Mouse (Mus musculus): ENCODE results near the gene Ppp1r12b. TPM values are rescaled to one million over a fixed set of nuclear protein-coding genes. Genes with fewer than 3 reads are reported as not detected.
"Not testable (repeated sequence)": the region's sequence is repeated elsewhere in the genome, so short reads cannot be mapped to it uniquely, and the experiment has no call there.

Gene Ppp1r12b
- polyA plus RNA-seq, 1 experiment = 22.2 TPM

DNA sequence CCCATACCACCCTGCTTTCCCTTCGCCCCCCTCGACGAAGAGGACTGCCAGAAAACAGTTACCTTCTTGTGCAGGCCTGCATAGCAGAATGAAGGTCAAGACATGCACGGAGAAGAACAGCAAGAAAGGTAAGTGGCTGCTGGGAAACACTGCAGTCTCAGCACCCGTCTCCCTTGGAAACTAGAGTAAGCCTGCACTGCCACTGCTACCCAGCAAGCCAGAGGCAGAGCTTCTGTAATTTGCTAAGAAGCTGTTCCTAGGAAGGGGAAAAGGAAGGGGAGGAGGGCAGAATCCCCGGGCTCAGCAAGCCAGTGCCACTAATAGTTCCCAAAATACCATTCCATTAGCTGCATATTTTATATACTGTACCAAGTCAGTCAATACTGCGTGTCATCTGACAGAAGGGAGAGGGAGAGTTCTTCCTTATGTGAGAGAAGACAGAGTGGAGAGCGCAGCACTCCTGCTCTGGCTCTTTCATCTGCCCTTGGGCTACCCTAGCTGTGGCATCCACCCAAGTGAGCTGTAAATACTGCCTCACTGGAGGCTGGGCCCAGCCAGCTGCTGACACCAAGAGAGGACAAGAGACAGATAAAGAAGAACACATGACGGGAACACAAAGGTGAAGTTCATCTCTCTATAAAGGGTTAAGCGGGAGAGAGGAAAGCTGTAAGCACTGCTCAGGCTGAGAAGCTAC is 109.3 kb downstream of the Ppp1r12b start:
- peaks cover 53% of the 10 kb centered on the region for H3K4me1 ChIP-seq (ENCODE audit: control insufficient read depth, insufficient read depth, low read length)
- DNase-seq = peak in 1 of 2 experiments; percentile 47
- no peaks in the 10 kb centered on the region for H3K27me3 ChIP-seq (ENCODE audit: control insufficient read depth, insufficient read depth, low read length)
- WGBS = 63% methylated on average over 10 of the region's 10 CpGs
- no peak overlapping the region for H3K4me3 ChIP-seq (replicated peaks; ENCODE audit: insufficient read depth, low read depth, low read length)
- TF ChIP-seq CTCF (IDR thresholded peaks at IDR 0.05; ENCODE audit: borderline replicate concordance, insufficient read depth, low read depth, low read length) = no peak
- TF ChIP-seq POLR2A (IDR thresholded peaks at IDR 0.05; ENCODE audit: borderline replicate concordance, insufficient read depth, low read length) = no peak
- H3K27ac ChIP-seq (ENCODE audit: insufficient read depth, low read length) = peak overlapping the region; percentile 92

DNA sequence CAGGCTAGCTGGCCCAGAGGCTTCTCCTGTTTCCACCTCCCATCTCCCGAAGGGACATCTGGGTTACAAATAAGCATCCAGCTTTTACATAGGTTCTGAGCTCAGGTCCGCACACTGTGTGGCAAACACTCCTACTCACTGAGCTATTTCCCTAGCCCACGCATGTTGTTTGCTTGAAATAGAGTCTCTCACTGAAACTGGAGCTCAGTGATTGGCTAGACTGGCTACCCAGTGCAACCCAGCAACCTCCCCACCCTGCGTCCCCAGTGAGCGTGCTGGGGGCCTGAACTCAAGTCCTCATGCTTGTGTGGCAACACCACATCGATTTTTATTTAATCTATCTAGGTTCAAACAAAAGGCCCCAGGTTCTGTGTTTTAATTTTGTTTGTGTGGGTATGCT is 112.4 kb downstream of the Ppp1r12b start:
- TF ChIP-seq CTCF (IDR thresholded peaks at IDR 0.05; ENCODE audit: borderline replicate concordance, insufficient read depth, low read depth, low read length) = no peak
- TF ChIP-seq POLR2A (IDR thresholded peaks at IDR 0.05; ENCODE audit: borderline replicate concordance, insufficient read depth, low read length) = no peak
- H3K4me1 ChIP-seq (ENCODE audit: control insufficient read depth, insufficient read depth, low read length) = peaks cover 33% of the 10 kb centered on the region
- H3K4me3 ChIP-seq (replicated peaks; ENCODE audit: insufficient read depth, low read depth, low read length) = no peak overlapping the region
- H3K27me3 ChIP-seq (ENCODE audit: control insufficient read depth, insufficient read depth, low read length) = no peaks in the 10 kb centered on the region
- DNase-seq = no peak
- peak overlapping the region; percentile 25; the same call in 1 of the 2 replicates for H3K27ac ChIP-seq (ENCODE audit: insufficient read depth, low read length)
- 92% methylated on average over 6 of the region's 6 CpGs for WGBS

- H3K4me3 ChIP-seq (replicated peaks; ENCODE audit: insufficient read depth, low read depth, low read length) = no peak overlapping the region
- TF ChIP-seq POLR2A (IDR thresholded peaks at IDR 0.05; ENCODE audit: borderline replicate concordance, insufficient read depth, low read length) (no peak), CTCF (IDR thresholded peaks at IDR 0.05; ENCODE audit: borderline replicate concordance, insufficient read depth, low read depth, low read length) (peak; percentile 24; the same call in 1 of the 2 replicates)
- no peaks in the 10 kb centered on the region for H3K27me3 ChIP-seq (ENCODE audit: control insufficient read depth, insufficient read depth, low read length)
- DNase-seq = peak in 1 of 2 experiments; percentile 70
- no peak overlapping the region for H3K27ac ChIP-seq (ENCODE audit: insufficient read depth, low read length)
- peaks cover 4% of the 10 kb centered on the region; the same call in 1 of the 2 replicates for H3K4me1 ChIP-seq (ENCODE audit: control insufficient read depth, insufficient read depth, low read length)
- WGBS = 26% methylated on average over 10 of the region's 10 CpGs
Measured at GRCm38 (mm10) chr1:134836909-134837480, 118.7 kb downstream of the Ppp1r12b start.

DNA sequence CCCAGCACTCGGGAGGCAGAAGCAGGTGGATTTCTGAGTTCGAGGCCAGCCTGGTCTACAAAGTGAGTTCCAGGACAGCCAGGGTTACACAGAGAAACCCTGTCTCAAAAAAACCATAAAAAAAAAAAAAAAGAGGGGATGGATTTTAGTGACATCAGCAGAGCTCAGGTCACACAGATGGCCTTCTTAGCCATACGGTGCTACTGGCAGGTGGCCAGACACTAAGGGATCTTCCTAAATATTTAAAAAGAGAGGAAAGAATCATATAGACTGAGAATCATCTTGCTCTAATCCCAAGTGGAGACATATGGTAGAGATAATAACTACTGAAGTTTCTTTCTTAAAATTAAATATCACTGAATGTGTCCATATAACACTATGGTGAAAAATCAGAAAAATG is 124.9 kb downstream of the Ppp1r12b start:
- 47% methylated on average over 3 of the region's 3 CpGs for WGBS
- not testable (repeated sequence) for H3K27me3 ChIP-seq (ENCODE audit: control insufficient read depth, insufficient read depth, low read length); H3K4me3 ChIP-seq (replicated peaks; ENCODE audit: insufficient read depth, low read depth, low read length); H3K27ac ChIP-seq (ENCODE audit: insufficient read depth, low read length)
- peak; percentile 64 to 73 for DNase-seq
- H3K4me1 ChIP-seq (ENCODE audit: control insufficient read depth, insufficient read depth, low read length) = peaks cover 15% of the 10 kb centered on the region; the same call in 1 of the 2 replicates

- H3K27ac ChIP-seq (ENCODE audit: insufficient read depth, low read length) = no peak overlapping the region
- TF ChIP-seq CTCF (IDR thresholded peaks at IDR 0.05; ENCODE audit: borderline replicate concordance, insufficient read depth, low read depth, low read length) (peak; percentile 48; the same call in 1 of the 2 replicates), POLR2A (IDR thresholded peaks at IDR 0.05; ENCODE audit: borderline replicate concordance, insufficient read depth, low read length) (no peak)
- H3K27me3 ChIP-seq (ENCODE audit: control insufficient read depth, insufficient read depth, low read length) = no peaks in the 10 kb centered on the region
- peak; percentile 48 to 79 for DNase-seq
- H3K4me1 ChIP-seq (ENCODE audit: control insufficient read depth, insufficient read depth, low read length) = peaks cover 15% of the 10 kb centered on the region; the same call in 1 of the 2 replicates
- H3K4me3 ChIP-seq (replicated peaks; ENCODE audit: insufficient read depth, low read depth, low read length) = no peak overlapping the region
- 35% methylated on average over 4 of the region's 4 CpGs for WGBS
Measured at GRCm38 (mm10) chr1:134829635-134830034, 126.1 kb downstream of the Ppp1r12b start.

DNA sequence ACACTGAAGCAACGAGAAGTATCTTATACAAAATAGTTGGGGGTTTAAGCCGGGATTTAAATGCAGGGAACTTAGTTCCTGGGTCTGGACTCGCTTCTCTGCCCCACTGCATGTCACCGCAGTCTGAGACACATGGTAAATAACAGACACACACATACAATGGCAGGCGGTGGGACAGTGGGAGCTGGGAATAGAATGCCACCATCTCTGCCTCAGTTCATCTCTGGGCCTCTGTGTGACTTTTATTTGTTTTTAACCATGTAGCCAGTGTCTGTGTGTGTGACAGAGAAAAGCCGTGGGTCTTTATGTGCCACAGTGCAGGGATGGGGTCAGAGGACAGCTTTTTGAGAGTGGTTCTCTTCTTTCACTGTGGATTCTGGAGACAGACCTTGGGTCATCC is 130.8 kb downstream of the Ppp1r12b start:
- H3K4me3 ChIP-seq (replicated peaks; ENCODE audit: insufficient read depth, low read depth, low read length) = no peak overlapping the region
- no peak overlapping the region for H3K27ac ChIP-seq (ENCODE audit: insufficient read depth, low read length)
- 87% methylated on average over 6 of the region's 6 CpGs for WGBS

DNA sequence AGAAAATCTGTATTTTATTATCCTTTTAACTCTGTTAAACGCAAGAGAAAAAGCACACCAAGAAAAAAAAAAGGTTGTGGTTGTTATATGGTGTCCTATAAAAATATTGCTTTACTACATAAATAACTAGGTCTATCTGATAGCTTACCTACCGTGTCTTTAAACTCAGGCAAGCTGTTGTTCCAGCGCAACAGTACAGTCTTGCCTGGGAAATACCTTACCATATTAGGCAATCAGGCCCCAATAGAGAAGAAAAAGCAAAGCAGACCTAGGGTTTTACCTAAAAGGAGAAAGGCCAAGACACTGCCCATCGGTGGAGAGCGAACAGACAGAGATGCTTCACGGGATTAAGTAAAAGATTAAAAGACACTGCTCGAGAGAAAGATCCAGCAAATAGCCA is 131.9 kb downstream of the Ppp1r12b start:
- H3K27ac ChIP-seq (ENCODE audit: insufficient read depth, low read length) = no peak overlapping the region
- no peaks in the 10 kb centered on the region for H3K27me3 ChIP-seq (ENCODE audit: control insufficient read depth, insufficient read depth, low read length)
- H3K4me1 ChIP-seq (ENCODE audit: control insufficient read depth, insufficient read depth, low read length) = peaks cover 3% of the 10 kb centered on the region; the same call in 1 of the 2 replicates
- no peak for TF ChIP-seq CTCF (IDR thresholded peaks at IDR 0.05; ENCODE audit: borderline replicate concordance, insufficient read depth, low read depth, low read length)
- TF ChIP-seq POLR2A (IDR thresholded peaks at IDR 0.05; ENCODE audit: borderline replicate concordance, insufficient read depth, low read length) = no peak
- no peak for DNase-seq
- no peak overlapping the region for H3K4me3 ChIP-seq (replicated peaks; ENCODE audit: insufficient read depth, low read depth, low read length)
- 87% methylated on average over 7 of the region's 7 CpGs for WGBS

More for the DNA sequence above, 130.8 kb downstream of the Ppp1r12b start:
- H3K27me3 ChIP-seq (ENCODE audit: control insufficient read depth, insufficient read depth, low read length) = no peaks in the 10 kb centered on the region
- TF ChIP-seq CTCF (IDR thresholded peaks at IDR 0.05; ENCODE audit: borderline replicate concordance, insufficient read depth, low read depth, low read length) = no peak
- no peak for TF ChIP-seq POLR2A (IDR thresholded peaks at IDR 0.05; ENCODE audit: borderline replicate concordance, insufficient read depth, low read length)
- no peak for DNase-seq
- peaks cover 2% of the 10 kb centered on the region; the same call in 1 of the 2 replicates for H3K4me1 ChIP-seq (ENCODE audit: control insufficient read depth, insufficient read depth, low read length)

DNA sequence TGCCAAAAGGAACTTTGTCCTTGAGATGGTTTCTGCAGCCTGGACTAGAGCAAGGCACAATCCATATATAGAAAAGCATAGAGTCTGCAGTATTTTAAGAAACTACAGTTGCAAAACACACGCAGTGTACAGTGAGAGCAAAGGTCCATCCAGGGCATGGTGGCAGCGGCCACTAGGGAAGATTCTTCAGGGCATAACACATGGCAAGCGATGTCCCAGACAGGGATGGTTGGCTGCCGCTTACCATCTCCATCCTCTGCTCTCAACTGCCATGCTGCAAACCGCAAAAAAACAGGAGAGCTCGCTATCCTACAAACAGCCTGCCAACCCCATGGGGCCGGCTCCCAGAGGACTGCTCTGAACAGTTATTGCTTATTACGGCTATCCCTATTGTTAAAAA is 132.4 kb downstream of the Ppp1r12b start:
- no peak overlapping the region for H3K27ac ChIP-seq (ENCODE audit: insufficient read depth, low read length)
- no peak for TF ChIP-seq POLR2A (IDR thresholded peaks at IDR 0.05; ENCODE audit: borderline replicate concordance, insufficient read depth, low read length)
- TF ChIP-seq CTCF (IDR thresholded peaks at IDR 0.05; ENCODE audit: borderline replicate concordance, insufficient read depth, low read depth, low read length) = no peak
- 49% methylated on average over 8 of the region's 8 CpGs for WGBS
- DNase-seq = no peak
- no peaks in the 10 kb centered on the region for H3K27me3 ChIP-seq (ENCODE audit: control insufficient read depth, insufficient read depth, low read length)
- peaks cover 3% of the 10 kb centered on the region; the same call in 1 of the 2 replicates for H3K4me1 ChIP-seq (ENCODE audit: control insufficient read depth, insufficient read depth, low read length)
- H3K4me3 ChIP-seq (replicated peaks; ENCODE audit: insufficient read depth, low read depth, low read length) = no peak overlapping the region
